Mouse (Mus musculus): ENCODE measurements around the gene Spon1. TPM values are rescaled to one million over a fixed set of nuclear protein-coding genes. Genes with fewer than 3 reads are reported as not detected.

Gene Spon1
- polyA plus RNA-seq, 1 experiment: 0.65 TPM

DNA sequence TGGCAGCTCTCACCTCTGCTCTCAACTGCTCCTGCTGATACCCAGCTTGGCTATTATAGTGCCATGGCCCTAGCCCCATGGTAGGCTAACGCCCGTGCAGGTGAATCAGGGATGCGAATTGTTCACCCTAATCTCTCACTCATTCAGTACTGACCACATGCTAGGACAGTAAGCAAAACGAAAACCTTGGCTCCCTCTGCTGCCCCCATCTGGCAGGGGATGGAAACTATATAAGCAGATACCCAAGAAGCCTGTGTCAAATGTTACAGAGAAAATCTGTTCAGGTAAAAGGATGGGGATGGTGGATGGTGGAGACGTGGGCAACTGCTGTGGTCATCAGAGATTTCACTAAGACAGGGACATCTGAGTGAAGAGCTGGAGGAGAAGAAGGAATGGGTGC is 241.8 kb downstream of the Spon1 start:
- H3K4me1 ChIP-seq (ENCODE audit: control insufficient read depth, insufficient read depth, low read length): no peaks in the 10 kb centered on the region
- TF ChIP-seq CTCF (IDR thresholded peaks at IDR 0.05; ENCODE audit: control insufficient read depth, insufficient read depth, low read length) (peak; percentile 49), POLR2A (IDR thresholded peaks at IDR 0.05; ENCODE audit: borderline replicate concordance, control insufficient read depth, low read depth, low read length) (no peak)
- 59% methylated on average over 5 of the region's 5 CpGs for WGBS
- no peak overlapping the region for H3K4me3 ChIP-seq (replicated peaks; ENCODE audit: control insufficient read depth, low read depth, low read length)
- no peak overlapping the region for H3K27ac ChIP-seq (ENCODE audit: control insufficient read depth, insufficient read depth, low read depth, low read length, poor library complexity)

DNA sequence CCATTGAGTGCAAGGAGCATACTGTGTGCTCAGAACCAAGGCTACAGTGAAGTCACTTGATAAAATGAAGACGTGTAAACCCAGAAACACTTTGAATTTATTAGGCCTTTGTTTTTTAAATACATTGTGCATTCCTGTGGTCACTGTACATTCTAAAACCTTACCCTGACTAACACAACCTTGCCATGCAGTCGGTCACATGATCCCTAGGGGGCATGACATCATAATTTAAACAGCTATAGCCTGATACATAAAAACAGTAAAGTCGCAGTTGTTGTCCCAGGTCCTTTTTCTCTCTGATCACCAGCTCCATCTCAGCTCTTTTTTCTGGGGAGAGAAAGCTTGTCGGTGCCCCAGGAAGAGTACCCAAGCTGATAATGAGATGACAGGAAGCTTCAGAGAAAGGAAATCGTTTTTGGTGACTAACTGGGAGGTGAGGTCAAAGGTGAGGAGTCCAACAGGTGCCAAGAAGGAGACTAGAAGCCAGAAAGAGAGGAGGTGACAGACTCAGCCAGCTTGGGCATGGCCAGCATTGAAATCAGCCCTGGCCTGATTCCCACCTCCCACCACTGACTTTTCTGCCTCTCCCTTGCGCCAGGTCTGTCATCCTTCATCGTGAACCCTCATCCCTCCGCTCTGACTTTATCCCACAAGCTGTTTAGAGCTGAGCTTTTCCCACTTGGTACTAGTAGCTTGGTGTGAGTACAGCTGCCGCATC is 246.1 kb downstream of the Spon1 start:
- TF ChIP-seq CTCF (IDR thresholded peaks at IDR 0.05; ENCODE audit: control insufficient read depth, insufficient read depth, low read length) (no peak), POLR2A (IDR thresholded peaks at IDR 0.05; ENCODE audit: borderline replicate concordance, control insufficient read depth, low read depth, low read length) (no peak)
- 65% methylated on average over 9 of the region's 9 CpGs for WGBS
- no peak overlapping the region for H3K4me3 ChIP-seq (replicated peaks; ENCODE audit: control insufficient read depth, low read depth, low read length)
- H3K27ac ChIP-seq (ENCODE audit: control insufficient read depth, insufficient read depth, low read depth, low read length, poor library complexity): no peak overlapping the region
- no peaks in the 10 kb centered on the region for H3K4me1 ChIP-seq (ENCODE audit: control insufficient read depth, insufficient read depth, low read length)

DNA sequence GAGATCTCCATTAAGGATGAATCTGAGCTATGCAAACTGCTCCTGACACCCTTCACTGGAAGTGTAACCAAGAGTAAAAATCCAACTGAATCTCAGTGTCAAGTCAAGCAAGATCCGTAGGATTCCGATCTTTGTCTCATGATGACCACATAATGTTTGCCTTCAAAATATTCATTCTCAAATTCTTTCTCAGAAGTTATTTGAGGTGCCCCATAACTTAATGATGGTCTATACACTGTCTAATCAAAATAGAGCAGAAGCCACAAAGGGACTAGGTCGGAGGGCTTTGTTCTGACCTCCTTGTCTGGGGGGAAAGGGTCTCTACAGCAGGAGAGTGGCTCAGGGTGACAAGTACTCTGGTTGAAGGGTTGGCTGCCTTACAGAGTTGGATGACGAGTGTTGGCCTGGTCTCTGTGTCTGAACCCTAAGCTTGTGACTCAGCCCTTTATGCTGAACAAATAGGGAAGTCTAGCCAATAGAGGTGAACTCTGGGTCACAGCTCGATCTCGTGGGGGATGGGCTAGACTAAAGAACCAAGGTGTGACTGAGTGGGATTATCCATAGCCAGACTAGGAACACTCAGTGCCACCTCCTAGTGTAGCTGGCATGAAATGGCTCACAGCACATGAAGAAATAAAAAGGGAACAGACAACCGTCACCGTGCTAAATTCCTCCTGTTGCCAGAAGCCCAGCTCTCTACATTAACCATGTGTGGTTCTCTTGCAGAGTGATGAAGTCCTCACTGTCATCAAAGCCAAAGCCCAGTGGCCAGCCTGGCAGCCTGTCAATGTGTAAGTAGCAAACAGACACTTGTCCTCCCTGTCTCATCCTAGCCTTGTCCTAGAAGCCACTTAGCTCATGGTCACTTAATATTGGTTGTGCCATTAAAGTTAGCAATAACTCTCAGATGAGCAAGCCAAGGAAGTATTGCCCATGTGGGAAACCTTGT is 250.5 kb downstream of the Spon1 start:
- H3K27ac ChIP-seq (ENCODE audit: control insufficient read depth, insufficient read depth, low read depth, low read length, poor library complexity): no peak overlapping the region
- TF ChIP-seq CTCF (IDR thresholded peaks at IDR 0.05; ENCODE audit: control insufficient read depth, insufficient read depth, low read length) (no peak), POLR2A (IDR thresholded peaks at IDR 0.05; ENCODE audit: borderline replicate concordance, control insufficient read depth, low read depth, low read length) (no peak)
- H3K4me1 ChIP-seq (ENCODE audit: control insufficient read depth, insufficient read depth, low read length): no peaks in the 10 kb centered on the region
- WGBS: 45% methylated on average over 8 of the region's 8 CpGs
- H3K4me3 ChIP-seq (replicated peaks; ENCODE audit: control insufficient read depth, low read depth, low read length): no peak overlapping the region

DNA sequence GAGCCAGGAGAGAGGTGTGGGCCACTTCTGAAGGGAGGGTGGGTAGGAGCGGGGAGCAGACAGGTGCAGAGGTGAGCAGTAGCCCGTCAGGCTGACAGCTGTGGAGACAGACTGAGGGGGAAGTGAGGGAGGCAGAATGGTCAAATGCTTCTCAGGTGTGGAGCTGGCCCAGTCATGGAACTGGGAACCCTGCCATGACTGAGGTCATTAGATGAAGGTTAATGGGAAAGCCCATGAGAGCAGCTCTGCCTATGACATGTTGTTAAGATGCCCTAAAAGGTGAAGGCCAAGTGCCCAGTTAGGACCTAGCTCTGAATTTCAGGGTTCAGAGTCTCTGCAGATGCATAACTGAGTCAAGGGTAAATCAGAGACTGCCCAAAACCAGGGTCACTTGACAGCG is 253.1 kb downstream of the Spon1 start:
- Histone ChIP-seq H3K4me3 (replicated peaks; ENCODE audit: control insufficient read depth, low read depth, low read length) (no peak overlapping the region), H3K4me1 (ENCODE audit: control insufficient read depth, insufficient read depth, low read length) (no peaks in the 10 kb centered on the region), H3K27ac (ENCODE audit: control insufficient read depth, insufficient read depth, low read depth, low read length, poor library complexity) (no peak overlapping the region)
- TF ChIP-seq POLR2A (IDR thresholded peaks at IDR 0.05; ENCODE audit: borderline replicate concordance, control insufficient read depth, low read depth, low read length): no peak
- TF ChIP-seq CTCF (IDR thresholded peaks at IDR 0.05; ENCODE audit: control insufficient read depth, insufficient read depth, low read length): no peak
- 78% methylated on average over 3 of the region's 3 CpGs for WGBS

DNA sequence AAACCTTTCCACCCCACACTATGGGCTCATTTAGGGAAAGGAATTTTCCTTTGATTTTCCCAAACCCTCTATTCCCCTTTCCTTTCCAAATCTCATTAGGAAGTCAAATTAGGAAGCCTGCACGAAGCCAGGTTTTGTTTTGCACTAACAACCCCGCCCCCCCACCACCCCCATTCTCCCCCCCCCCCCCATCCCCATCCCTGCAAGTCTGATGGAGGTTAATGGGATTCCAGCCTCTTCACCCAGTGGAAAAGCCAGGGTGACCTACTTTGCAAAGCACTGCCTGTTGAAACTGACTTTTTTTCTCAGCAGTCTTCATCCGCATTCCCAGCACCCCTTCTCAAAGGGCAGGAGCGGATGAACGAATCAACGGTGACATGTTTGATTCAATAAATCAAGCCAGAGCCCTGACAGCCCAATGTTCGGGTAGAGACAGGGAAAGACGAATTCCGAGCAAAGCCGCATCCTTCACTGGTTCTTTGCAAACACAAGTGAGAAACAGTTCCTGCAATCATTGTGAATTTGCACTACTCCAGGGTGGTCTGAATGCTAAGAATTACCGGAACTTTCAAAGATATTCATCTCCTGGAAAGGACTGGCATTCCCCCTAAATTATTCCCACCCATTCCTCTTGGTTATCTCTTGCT is 254.4 kb downstream of the Spon1 start:
- Histone ChIP-seq H3K4me3 (replicated peaks; ENCODE audit: control insufficient read depth, low read depth, low read length) (peak overlapping the region; percentile 70), H3K27ac (ENCODE audit: control insufficient read depth, insufficient read depth, low read depth, low read length, poor library complexity) (no peak overlapping the region), H3K4me1 (ENCODE audit: control insufficient read depth, insufficient read depth, low read length) (no peaks in the 10 kb centered on the region)
- 15% methylated on average over 11 of the region's 11 CpGs for WGBS
- TF ChIP-seq POLR2A (IDR thresholded peaks at IDR 0.05; ENCODE audit: borderline replicate concordance, control insufficient read depth, low read depth, low read length): no peak
- no peak for TF ChIP-seq CTCF (IDR thresholded peaks at IDR 0.05; ENCODE audit: control insufficient read depth, insufficient read depth, low read length)

DNA sequence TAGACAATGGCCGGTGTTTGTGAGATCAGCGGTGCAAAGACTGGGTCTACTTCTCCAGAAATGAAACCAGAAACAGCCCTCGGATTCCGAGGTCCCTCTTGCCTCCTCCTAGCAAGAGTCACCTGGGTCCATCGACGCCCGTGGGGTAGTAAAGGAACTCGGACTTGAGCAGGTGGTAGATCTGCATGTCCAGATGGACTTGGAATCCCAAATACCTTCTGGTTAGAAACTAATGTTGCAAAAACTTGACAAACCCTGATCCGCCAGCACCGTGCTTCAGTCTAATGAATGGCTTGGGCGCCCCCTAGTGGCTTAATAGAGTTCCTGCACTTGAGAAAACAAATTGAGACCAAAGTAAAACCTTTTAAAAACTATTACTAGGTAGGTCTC is 254.9 kb downstream of the Spon1 start:
- Histone ChIP-seq H3K4me3 (replicated peaks; ENCODE audit: control insufficient read depth, low read depth, low read length) (peak overlapping the region; percentile 70), H3K4me1 (ENCODE audit: control insufficient read depth, insufficient read depth, low read length) (no peaks in the 10 kb centered on the region), H3K27ac (ENCODE audit: control insufficient read depth, insufficient read depth, low read depth, low read length, poor library complexity) (no peak overlapping the region)
- peak; percentile 66 for TF ChIP-seq CTCF (IDR thresholded peaks at IDR 0.05; ENCODE audit: control insufficient read depth, insufficient read depth, low read length)
- no peak for TF ChIP-seq POLR2A (IDR thresholded peaks at IDR 0.05; ENCODE audit: borderline replicate concordance, control insufficient read depth, low read depth, low read length)
- WGBS: under 1% methylated on average over 11 of the region's 11 CpGs

DNA sequence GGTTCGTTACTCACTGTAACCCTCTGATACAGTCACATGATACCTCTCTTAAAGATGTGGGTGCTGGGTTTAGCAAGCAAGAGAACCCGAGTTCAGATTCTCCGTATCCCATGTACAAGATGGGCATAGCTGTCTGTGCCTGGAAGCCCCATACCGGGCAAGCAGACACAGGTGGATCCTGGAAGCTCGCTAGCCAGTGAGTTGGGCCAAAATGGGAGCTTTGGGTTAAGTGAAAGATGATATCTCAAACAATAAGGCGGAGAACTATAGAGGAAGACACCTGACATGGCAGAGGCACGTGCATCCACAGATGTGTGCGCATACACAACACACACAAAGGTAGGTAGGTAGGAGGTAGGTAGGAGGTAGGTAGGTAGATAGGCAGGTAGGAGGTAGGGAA is 261.1 kb downstream of the Spon1 start:
- H3K4me3 ChIP-seq (replicated peaks; ENCODE audit: control insufficient read depth, low read depth, low read length): no peak overlapping the region
- TF ChIP-seq CTCF (IDR thresholded peaks at IDR 0.05; ENCODE audit: control insufficient read depth, insufficient read depth, low read length) (no peak), POLR2A (IDR thresholded peaks at IDR 0.05; ENCODE audit: borderline replicate concordance, control insufficient read depth, low read depth, low read length) (no peak)
- 78% methylated on average over 8 of the region's 8 CpGs for WGBS
- H3K4me1 ChIP-seq (ENCODE audit: control insufficient read depth, insufficient read depth, low read length): no peaks in the 10 kb centered on the region
- no peak overlapping the region for H3K27ac ChIP-seq (ENCODE audit: control insufficient read depth, insufficient read depth, low read depth, low read length, poor library complexity)

DNA sequence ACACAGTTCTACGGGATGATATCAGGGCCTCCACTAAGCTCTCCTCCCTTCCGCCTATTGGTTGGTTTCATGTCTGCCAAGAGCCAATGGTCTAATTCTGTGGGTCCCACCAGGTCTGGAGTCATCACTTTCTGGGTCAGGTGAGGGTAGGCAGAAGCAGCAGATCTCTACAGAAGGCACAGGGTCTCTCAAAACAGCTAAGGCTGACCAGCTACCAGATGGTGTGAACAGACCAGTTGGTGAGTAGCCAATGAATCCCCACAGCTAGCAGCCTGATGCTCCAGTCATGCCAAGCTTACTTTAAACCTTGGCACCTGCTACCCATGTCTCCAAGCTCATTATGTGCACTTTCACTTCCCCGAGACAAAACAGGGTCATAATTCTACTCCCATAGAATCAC is 261.6 kb downstream of the Spon1 start:
- Histone ChIP-seq H3K27ac (ENCODE audit: control insufficient read depth, insufficient read depth, low read depth, low read length, poor library complexity) (no peak overlapping the region), H3K4me1 (ENCODE audit: control insufficient read depth, insufficient read depth, low read length) (no peaks in the 10 kb centered on the region), H3K4me3 (replicated peaks; ENCODE audit: control insufficient read depth, low read depth, low read length) (no peak overlapping the region)
- WGBS: 84% methylated on average over 3 of the region's 3 CpGs
- TF ChIP-seq POLR2A (IDR thresholded peaks at IDR 0.05; ENCODE audit: borderline replicate concordance, control insufficient read depth, low read depth, low read length) (no peak), CTCF (IDR thresholded peaks at IDR 0.05; ENCODE audit: control insufficient read depth, insufficient read depth, low read length) (no peak)
